ENCODE assay signal across 7 mouse cellular contexts in the genomic region with DNA sequence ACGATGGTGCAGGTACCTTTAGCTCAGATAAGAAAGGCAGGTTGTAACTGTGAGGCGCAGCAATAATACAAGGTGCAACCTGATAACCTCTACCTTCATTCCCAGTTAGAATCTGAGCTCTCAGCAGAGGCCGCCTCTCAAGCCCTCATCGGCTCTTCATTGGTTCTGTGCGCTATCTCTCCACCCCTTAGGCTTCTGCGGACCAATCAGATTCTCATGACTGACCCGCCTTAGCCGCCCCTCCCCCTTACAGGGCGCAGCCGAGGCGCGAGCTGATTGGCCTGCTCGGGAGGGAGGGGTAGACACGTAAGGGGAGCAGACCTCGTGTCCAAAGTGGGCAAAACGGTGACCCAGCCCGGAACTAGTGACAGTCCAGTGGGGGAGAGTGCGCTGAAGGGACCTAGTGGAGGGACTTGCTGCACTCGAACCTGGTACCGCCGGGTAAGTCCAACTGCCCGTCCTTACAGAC. TPM values are rescaled to one million over a fixed set of nuclear protein-coding genes. Genes with fewer than 3 reads are reported as not detected.
DNase-seq lines count a peak whose midpoint lies in the region; ATAC-seq lines count a peak whose summit lies in the region.

Gene Isoc2a, plus strand, starts transcription at position 401 of the 469 bp plus-strand sequence.

- no peaks in the 10 kb centered on the region for H3K9me3 ChIP-seq in embryonic facial prominence, embryonic 12.5 days
- no peaks in the 10 kb centered on the region for H3K9me3 ChIP-seq in limb, embryonic 11.5 days (ENCODE audit: control insufficient read depth, low read length)
- H3K9me3 ChIP-seq in midbrain, embryonic 14.5 days (ENCODE audit: control insufficient read depth, low read length), result no peaks in the 10 kb centered on the region

- no peaks in the 10 kb centered on the region for H3K36me3 ChIP-seq in embryonic facial prominence, embryonic 12.5 days
- no peaks in the 10 kb centered on the region for H3K36me3 ChIP-seq in limb, embryonic 11.5 days (ENCODE audit: control insufficient read depth, insufficient read depth, low read length)
- H3K36me3 ChIP-seq in midbrain, embryonic 14.5 days (ENCODE audit: control insufficient read depth, insufficient read depth, low read length), result no peaks in the 10 kb centered on the region

- peak; percentile 88 for DNase-seq in adrenal gland, postnatal 25 days
- peak; percentile 100 for DNase-seq in heart, adult 11 months
- DNase-seq in kidney, adult 18-20 months, result peak; percentile 88
- peak; percentile 94 for DNase-seq in limb, embryonic 11.5 days (ENCODE audit: low spot score)
- DNase-seq in midbrain, embryonic 14.5 days, result peak; percentile 96
- peak; percentile 75 to 82 for DNase-seq in spleen, adult 18-20 months

- H3K4me2 ChIP-seq in embryonic facial prominence, embryonic 12.5 days (replicated peaks), result peak within 1 kb of the TSS; percentile 84
- peak within 1 kb of the TSS; percentile 76 for H3K4me2 ChIP-seq in limb, embryonic 11.5 days (ENCODE audit: low read depth, severe bottlenecking)
- peak within 1 kb of the TSS; percentile 87 for H3K4me2 ChIP-seq in midbrain, embryonic 14.5 days (ENCODE audit: low read length)

- H3K4me1 ChIP-seq in embryonic facial prominence, embryonic 12.5 days, result 0 out of 2 replicates have a peak, but pooled peaks cover 15% of the 10 kb centered on the region
- H3K4me1 ChIP-seq in limb, embryonic 11.5 days (ENCODE audit: control insufficient read depth, insufficient read depth, low read length), result 0 out of 2 replicates have a peak, but pooled peaks cover 6% of the 10 kb centered on the region
- peaks cover 9% of the 10 kb centered on the region for H3K4me1 ChIP-seq in midbrain, embryonic 14.5 days (ENCODE audit: control insufficient read depth, insufficient read depth, low read length)

- peak within 1 kb of the TSS; percentile 57 for H3K4me3 ChIP-seq in embryonic facial prominence, embryonic 12.5 days
- H3K4me3 ChIP-seq in limb, embryonic 11.5 days (ENCODE audit: low read depth, low read length), result peak within 1 kb of the TSS; percentile 33
- H3K4me3 ChIP-seq in midbrain, embryonic 14.5 days (replicated peaks; ENCODE audit: low read depth, low read length), result peak within 1 kb of the TSS; percentile 42

- 1% methylated on average over 22 of the region's 22 CpGs for WGBS in embryonic facial prominence, embryonic 12.5 days
- under 1% methylated on average over 22 of the region's 22 CpGs for WGBS in limb, embryonic 11.5 days
- under 1% methylated on average over 22 of the region's 22 CpGs for WGBS in midbrain, embryonic 14.5 days

- ATAC-seq in embryonic facial prominence, embryonic 12.5 days (ENCODE audit: insufficient number of reproducible peaks, insufficient read depth, low FRiP score, low TSS enrichment), result peak; percentile 99
- ATAC-seq in limb, embryonic 11.5 days (ENCODE audit: insufficient number of reproducible peaks, low FRiP score, low TSS enrichment, low read depth), result peak; percentile 99
- ATAC-seq in midbrain, embryonic 14.5 days (ENCODE audit: low FRiP score, low TSS enrichment), result peak; percentile 99

- peak within 1 kb of the TSS; percentile 52 for H3K9ac ChIP-seq in embryonic facial prominence, embryonic 12.5 days
- H3K9ac ChIP-seq in limb, embryonic 11.5 days (ENCODE audit: low read length), result peak within 1 kb of the TSS; percentile 48
- H3K9ac ChIP-seq in midbrain, embryonic 14.5 days (replicated peaks; ENCODE audit: low read length), result peak within 1 kb of the TSS; percentile 48

- H3K27ac ChIP-seq in embryonic facial prominence, embryonic 12.5 days, result no peak within 1 kb of the TSS
- no peak within 1 kb of the TSS for H3K27ac ChIP-seq in limb, embryonic 11.5 days (replicated peaks; ENCODE audit: low read depth, low read length)
- peak within 1 kb of the TSS; percentile 61; the same call in 1 of the 2 replicates for H3K27ac ChIP-seq in midbrain, embryonic 14.5 days (replicated peaks; ENCODE audit: low read depth, low read length)

- H3K27me3 ChIP-seq in embryonic facial prominence, embryonic 12.5 days, result no peaks in the 10 kb centered on the region
- H3K27me3 ChIP-seq in limb, embryonic 11.5 days (ENCODE audit: control insufficient read depth, insufficient read depth, low read length), result no peaks in the 10 kb centered on the region
- no peaks in the 10 kb centered on the region for H3K27me3 ChIP-seq in midbrain, embryonic 14.5 days (ENCODE audit: control insufficient read depth, insufficient read depth, low read length)

RNA-seq across cellular contexts. Expression of gene Isoc2a, which starts in this region (rescaled TPM):
- total RNA-seq in adrenal gland, postnatal 25 days (2021), result 42.1 and 48.2 TPM in 2 replicates
- 0.74 and 0.93 TPM in 2 replicates for polyA plus RNA-seq in embryonic facial prominence, embryonic 12.5 days (2016; fragmentation: Nextera tagmentation; extraction: Ambion mirVana)
- 0.63 and 0.84 TPM in 2 replicates for polyA plus RNA-seq in limb, embryonic 11.5 days (2014; fragmentation: Nextera tagmentation; extraction: Ambion mirVana)
- polyA plus RNA-seq in midbrain, embryonic 14.5 days (2014; fragmentation: Nextera tagmentation; extraction: Ambion mirVana), result 0.43 and 0.54 TPM in 2 replicates

Comparison
In these comparisons a context has a peak if more than half of its experiments do, and no peak if none do; other contexts are left out.
1. Peak in ATAC-seq, H3K4me3 ChIP-seq, H3K9ac ChIP-seq and H3K4me2 ChIP-seq in embryonic facial prominence, embryonic 12.5 days; RNA of the gene not detected or under 1 TPM.
2. Peak in DNase-seq, ATAC-seq, H3K4me3 ChIP-seq, H3K9ac ChIP-seq and H3K4me2 ChIP-seq in limb, embryonic 11.5 days; RNA of the gene not detected or under 1 TPM.
3. Peak in DNase-seq, ATAC-seq, H3K4me3 ChIP-seq, H3K27ac ChIP-seq, H3K9ac ChIP-seq and H3K4me2 ChIP-seq in midbrain, embryonic 14.5 days; RNA of the gene not detected or under 1 TPM.